Mouse (Mus musculus): ENCODE measurements around the gene Rps27l.

Rps27l gene

DNA sequence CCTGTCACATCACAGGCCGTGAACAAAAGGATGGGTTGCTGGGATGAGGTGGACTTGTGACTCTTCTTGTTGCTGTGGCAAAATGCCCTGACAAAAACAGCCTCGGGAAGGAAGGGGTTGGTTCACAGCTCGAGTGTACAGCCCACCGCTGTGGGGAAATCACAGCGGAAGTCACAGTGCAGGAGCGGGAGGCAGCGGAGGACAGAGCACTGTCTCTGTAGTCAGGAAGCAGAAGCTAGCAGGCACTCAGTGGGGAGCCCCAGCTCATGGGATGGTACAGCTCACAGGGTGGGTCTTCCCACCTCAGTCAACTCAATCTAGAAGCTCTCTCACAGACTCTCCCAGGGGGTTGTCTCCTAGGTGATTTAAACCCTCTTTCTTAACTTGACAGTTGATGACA, 39.5 kb downstream of the Rps27l start:
- DNase-seq = no peak

- DNase-seq = no peak
Observed at GRCm38 (mm10) chr9:66988198-66988887, 42.5 kb downstream of the Rps27l start.

DNA sequence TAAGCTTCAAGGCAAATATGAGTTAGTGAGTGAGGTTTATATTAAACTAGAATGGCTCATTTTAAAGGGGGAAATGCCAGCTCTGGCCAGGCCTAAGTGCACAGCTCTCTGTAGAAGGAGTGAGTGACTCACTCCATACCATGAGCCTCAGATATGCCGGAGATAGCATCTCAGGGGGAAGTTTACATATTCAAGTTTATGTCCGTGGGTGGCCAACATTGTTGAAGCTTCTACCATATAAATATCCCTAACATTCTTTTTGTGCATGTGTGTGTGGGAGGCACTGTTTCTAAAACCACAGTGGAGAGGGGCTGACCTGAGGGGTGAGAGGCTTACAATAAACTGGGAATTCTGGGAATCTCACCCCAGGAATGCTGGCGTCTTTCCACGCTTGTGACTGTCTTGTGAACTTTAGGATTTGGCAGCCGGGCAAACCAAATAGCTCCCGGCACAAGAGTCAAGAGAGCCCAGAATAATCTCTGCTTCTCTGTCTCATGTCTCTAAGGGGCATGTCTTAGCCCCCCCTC, 43.1 kb downstream of the Rps27l start:
- no peak for DNase-seq

DNA sequence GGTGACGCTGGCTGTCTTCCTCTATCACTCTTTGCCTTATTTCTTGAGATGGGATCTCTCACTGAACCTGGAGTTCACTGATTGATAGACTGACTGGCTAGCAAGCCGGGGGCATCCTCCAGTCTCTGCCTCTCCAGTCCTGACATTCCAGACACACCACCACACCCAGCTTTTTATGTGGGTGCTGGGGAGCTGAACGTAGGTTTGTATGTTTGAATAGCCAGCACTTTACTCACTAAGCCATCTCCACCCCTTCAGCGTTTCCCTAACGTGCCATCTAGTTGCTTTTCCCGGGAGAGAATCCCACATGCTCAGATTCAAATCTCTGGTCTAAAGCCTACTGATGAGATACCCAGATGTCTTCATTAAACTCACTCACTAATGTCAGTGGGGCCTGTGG, 43.7 kb downstream of the Rps27l start:
- no peak for DNase-seq

DNA sequence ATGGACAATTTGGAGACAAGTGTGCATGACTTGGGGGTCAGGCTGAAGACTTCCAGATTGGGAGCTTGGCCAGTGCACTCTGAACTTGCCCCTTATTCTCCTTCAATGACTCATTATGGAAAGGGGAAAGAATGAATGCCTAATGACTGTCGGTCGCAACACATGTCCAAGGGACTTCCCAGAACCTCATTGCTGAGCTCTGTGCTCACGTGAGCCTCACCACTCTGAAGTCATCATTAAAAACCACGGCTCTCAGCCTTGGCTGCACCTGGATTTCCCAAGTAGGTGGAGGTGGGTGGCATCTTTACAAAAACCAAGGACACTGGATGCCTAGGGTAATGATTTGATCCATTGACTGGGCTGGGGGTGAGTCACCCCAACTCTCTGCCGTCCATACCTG, 44.2 kb downstream of the Rps27l start:
- no peak for DNase-seq

DNA sequence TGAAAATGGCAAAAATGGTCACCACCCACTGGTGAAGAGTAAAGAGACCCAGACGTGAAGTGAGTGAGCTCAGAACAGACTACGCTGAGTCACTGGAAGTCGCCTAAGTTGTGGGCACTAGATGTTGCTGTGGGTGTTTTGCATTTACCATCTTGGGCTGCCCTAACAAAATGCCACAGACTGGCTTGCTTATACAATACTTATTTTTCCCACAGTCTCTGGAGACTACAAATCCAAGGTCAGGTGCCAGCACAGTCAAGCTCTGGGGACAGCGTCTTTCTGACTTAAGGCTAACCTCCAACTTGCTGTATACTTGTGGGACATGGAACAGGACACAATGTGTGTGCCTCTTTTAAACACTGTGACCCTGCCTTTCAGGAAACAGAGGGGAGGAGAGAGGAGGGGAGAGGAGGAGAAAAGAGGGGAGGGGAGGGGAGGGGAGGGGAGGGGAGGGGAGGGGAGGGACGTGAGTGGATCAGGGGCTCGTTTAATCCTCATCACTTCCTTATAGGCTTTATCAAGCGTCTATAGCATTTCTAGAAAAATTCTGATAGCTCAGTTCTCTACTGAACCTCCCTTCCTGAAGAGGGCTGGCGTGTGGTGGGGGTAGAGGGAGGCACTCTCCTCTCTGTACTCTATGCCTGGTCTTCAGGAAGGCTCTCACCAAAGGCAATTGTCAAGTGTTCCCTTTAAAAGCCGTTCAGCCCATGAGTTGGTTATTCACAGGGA, 45.3 kb downstream of the Rps27l start:
- DNase-seq = no peak

DNA sequence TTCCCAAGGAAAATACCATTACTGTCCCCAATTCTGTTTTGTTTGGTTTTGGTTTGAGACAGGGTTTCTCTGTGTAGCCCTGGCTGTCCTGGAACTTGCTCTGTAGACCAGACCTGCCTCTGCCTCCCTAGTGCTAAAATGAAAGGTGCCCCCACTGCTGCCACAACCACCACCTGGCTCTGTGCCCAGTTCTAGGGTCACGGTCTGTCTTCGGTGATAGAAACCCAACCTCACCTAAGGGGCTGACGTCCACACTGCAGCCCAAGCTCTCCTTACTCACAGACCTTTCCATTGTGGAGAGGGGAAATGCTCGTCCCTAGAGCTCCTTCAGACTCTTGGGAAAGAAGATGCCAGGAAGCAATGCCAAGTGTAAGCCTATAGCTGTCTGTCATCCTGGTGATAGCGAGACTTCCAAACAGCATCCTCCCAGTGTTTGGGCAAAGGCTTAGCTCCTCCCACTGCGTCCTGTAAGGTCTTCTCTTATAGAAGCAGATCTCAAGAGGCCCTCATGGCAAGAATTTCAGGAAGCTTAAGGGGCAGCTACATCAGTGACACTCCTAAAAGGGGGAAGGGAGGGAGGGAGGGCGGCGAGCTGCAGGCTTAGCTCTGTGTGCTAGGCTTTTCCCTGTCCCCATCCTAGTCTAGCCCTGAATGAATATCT, 46.0 kb downstream of the Rps27l start:
- no peak for DNase-seq

Measured in cerebellum, adult 11-12 months (tissue).